ENCODE assay signal across 17 mouse cellular contexts in genomic region chr1:128914811-128915210, GRCm38 (mm10).
"Had no signal": no experiment of that assay in that cellular context is flagged by ENCODE, and none has a peak within 500 bp of the region (broad histone marks: within the 10 kb centered on the region; RNA-seq: fewer than 3 reads in every experiment).

No protein-coding gene starts in this region.

- DNase-seq: left cerebral cortex, postnatal 4 days; liver; liver, embryonic 13.5 days; liver, postnatal 0 days; lung, adult 18-20 months; lung, adult 2 months; lung, embryonic 14.5 days; lung, postnatal 10 days; lung, postnatal 14 days; lung, postnatal 36 days; lung, postnatal 4 days; midbrain, embryonic 14.5 days had no signal

- ATAC-seq: liver, embryonic 12.5 days; liver, postnatal 0 days; lung, postnatal 0 days; midbrain, embryonic 13.5 days; midbrain, embryonic 15.5 days; midbrain, embryonic 16.5 days had no signal
